Mouse (Mus musculus) hindbrain, embryonic 13.5 days (tissue): ENCODE measurements around the gene Fam19a2. TPM values are rescaled to one million over a fixed set of nuclear protein-coding genes. Genes with fewer than 3 reads are reported as not detected.
A peak's percentile ranks its signal among the peaks of the same experiment; 100 is the strongest.

Experiments used
- ATAC-seq: fragments of 200-750 bp; cut with Nextera tagmentation; 2 replicates; pipeline ENCODE4 v1.8.0; 2017; ENCODE audit warnings: moderate TSS enrichment; ENCODE audit not compliant: low FRiP score
- H3K27ac ChIP-seq: fragments of 300-500 bp; sonication (generic); 2 replicates; pipeline ENCODE4 v1.5.1; 2015; ENCODE audit warnings: inconsistent platforms, mild to moderate bottlenecking, moderate library complexity
- H3K27me3 ChIP-seq: fragments of 300-500 bp; sonication (generic); 2 replicates; pipeline ENCODE4 v1.6.1; 2015; ENCODE audit warnings: mild to moderate bottlenecking, inconsistent platforms
- H3K36me3 ChIP-seq: fragments of 300-500 bp; sonication (generic); 2 replicates; pipeline ENCODE4 v1.6.1; 2015; ENCODE audit warnings: mild to moderate bottlenecking, inconsistent platforms
- H3K4me1 ChIP-seq: fragments of 300-500 bp; sonication (generic); replicated peaks from 2 replicates; pipeline ENCODE4 v1.6.1; 2015; ENCODE audit warnings: inconsistent platforms
- H3K4me2 ChIP-seq: fragments of 300-500 bp; sonication (generic); 2 replicates; pipeline ENCODE4 v1.6.1; 2015; ENCODE audit warnings: inconsistent platforms, mild to moderate bottlenecking, moderate library complexity
- H3K4me3 ChIP-seq: fragments of 300-500 bp; sonication (generic); 2 replicates; pipeline ENCODE4 v1.5.1; 2015; ENCODE audit warnings: mild to moderate bottlenecking, inconsistent platforms
- H3K9ac ChIP-seq: fragments of 300-500 bp; sonication (generic); 2 replicates; pipeline ENCODE4 v1.6.1; 2015; ENCODE audit warnings: mild to moderate bottlenecking, inconsistent platforms
- H3K9me3 ChIP-seq: fragments of 300-500 bp; sonication (generic); 2 replicates; pipeline ENCODE4 v1.6.1; 2016; ENCODE audit warnings: inconsistent platforms
- WGBS: fragments of 180-500 bp; shearing (Covaris S2); methylation state at CpG from one replicate; pipeline ENCODE4 v1.1.7; 2015; 5-methylcytosine and 5-hydroxymethylcytosine counted together
- polyA plus RNA-seq: library from polyadenylated mRNA; unstranded; fragments of >200 nt; fragmentation: Nextera tagmentation; extraction: Ambion mirVana; gene quantifications from 2 replicates; pipeline ENCODE4 v1.2.1, GENCODE M21; 2015

The Fam19a2 gene
- polyA plus RNA-seq: 36.4 and 39.0 TPM in 2 replicates

GRCm38 (mm10) chr10:123263876-123264309, at the start of gene Fam19a2:
TSS of gene Fam19a2 (plus strand) at chr10:123263996.
- Histone ChIP-seq H3K36me3 (no peaks in the 10 kb centered on the region), H3K9me3 (no peaks in the 10 kb centered on the region), H3K4me1 (peaks cover 20% of the 10 kb centered on the region), H3K4me3 (peak within 1 kb of the TSS; percentile 65), H3K9ac (peak within 1 kb of the TSS; percentile 83), H3K27ac (peak within 1 kb of the TSS; percentile 83), H3K4me2 (peak within 1 kb of the TSS; percentile 87), H3K27me3 (peaks cover 23% of the 10 kb centered on the region; the same call in 1 of the 2 replicates)
- under 1% methylated on average over 12 of the region's 12 CpGs for WGBS
- peak; percentile 33 for ATAC-seq

- Histone ChIP-seq H3K27me3 (no peaks in the 10 kb centered on the region), H3K27ac (no peak overlapping the region), H3K4me3 (no peak overlapping the region), H3K4me2 (no peak overlapping the region), H3K4me1 (no peaks in the 10 kb centered on the region), H3K36me3 (no peaks in the 10 kb centered on the region), H3K9me3 (no peaks in the 10 kb centered on the region), H3K9ac (no peak overlapping the region)
- 94% methylated on average over 5 of the region's 5 CpGs for WGBS
- no peak for ATAC-seq
Observed at GRCm38 (mm10) chr10:123222785-123223184, 41.0 kb upstream of the Fam19a2 start.

DNA sequence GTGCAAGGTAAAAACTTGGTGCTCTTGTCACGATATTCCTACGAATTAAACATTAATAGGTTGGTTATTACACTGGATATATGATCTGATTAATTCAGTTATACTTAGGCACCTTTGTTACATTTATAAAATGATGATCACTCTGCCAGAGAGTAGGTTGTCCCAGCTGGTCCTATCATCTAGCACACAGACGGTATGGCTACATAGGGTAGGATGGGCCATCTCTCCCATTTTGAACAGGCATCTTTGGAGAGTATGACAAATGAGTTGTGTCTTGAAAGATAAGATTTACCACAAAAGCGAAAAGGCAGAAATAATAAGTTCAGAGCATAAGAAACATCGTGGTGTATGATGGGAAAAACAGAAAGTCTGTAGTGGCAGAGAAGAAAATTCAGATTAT, 34.4 kb upstream of the Fam19a2 start:
- H3K4me3 ChIP-seq: no peak overlapping the region
- no peak for ATAC-seq
- H3K9ac ChIP-seq: no peak overlapping the region
- H3K4me2 ChIP-seq: no peak overlapping the region
- no peaks in the 10 kb centered on the region for H3K4me1 ChIP-seq
- H3K36me3 ChIP-seq: no peaks in the 10 kb centered on the region
- H3K9me3 ChIP-seq: no peaks in the 10 kb centered on the region
- no peak overlapping the region for H3K27ac ChIP-seq
- WGBS: 92% methylated on average over 5 of the region's 5 CpGs
- no peaks in the 10 kb centered on the region for H3K27me3 ChIP-seq

DNA sequence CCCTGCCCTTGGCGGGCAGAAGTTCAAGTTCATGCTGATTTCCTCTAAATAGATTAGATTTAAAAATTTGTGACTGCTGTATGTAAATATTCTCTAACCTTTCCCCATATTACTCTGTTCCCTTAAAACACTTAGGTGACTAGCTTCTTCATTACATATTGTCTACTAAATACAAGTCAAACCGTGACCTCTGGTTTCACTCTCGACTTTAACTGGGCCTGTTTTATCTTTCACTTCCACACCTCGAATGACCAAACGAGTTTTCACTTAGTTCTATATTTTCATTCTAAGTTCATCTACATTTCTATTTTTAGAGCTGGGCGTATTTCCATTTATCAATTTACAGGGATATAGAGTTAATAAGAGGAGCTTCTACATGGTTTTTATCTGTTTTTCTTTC, 15.7 kb upstream of the Fam19a2 start:
- 0 out of 2 replicates have a peak, but pooled peaks cover 3% of the 10 kb centered on the region for H3K4me1 ChIP-seq
- no peaks in the 10 kb centered on the region for H3K9me3 ChIP-seq
- WGBS: 84% methylated on average over 6 of the region's 6 CpGs
- ATAC-seq: no peak
- H3K9ac ChIP-seq: no peak overlapping the region
- H3K36me3 ChIP-seq: no peaks in the 10 kb centered on the region
- H3K27ac ChIP-seq: no peak overlapping the region
- H3K4me3 ChIP-seq: no peak overlapping the region
- H3K27me3 ChIP-seq: no peaks in the 10 kb centered on the region
- no peak overlapping the region for H3K4me2 ChIP-seq

DNA sequence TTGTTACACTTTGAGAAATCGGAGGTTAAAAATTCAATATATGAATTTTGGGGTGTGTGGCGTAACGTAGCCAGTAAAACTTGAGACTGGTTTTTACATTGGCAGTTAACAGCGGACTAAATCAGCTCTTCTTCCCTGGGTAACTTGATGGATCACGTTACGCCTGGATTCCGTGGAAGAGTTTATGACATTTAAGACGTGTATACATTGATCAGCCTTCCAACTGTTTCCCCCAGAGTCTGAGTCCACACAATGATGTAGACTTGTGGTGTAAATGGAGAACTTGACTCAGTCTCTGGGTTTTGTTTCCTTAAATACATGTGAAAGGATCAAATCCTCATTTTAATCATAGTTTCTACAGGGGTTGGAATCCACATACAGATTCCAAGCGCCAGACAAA, 11.9 kb upstream of the Fam19a2 start:
- H3K9ac ChIP-seq: no peak overlapping the region
- WGBS: 84% methylated on average over 9 of the region's 9 CpGs
- no peak overlapping the region for H3K27ac ChIP-seq
- H3K36me3 ChIP-seq: no peaks in the 10 kb centered on the region
- H3K4me2 ChIP-seq: no peak overlapping the region
- no peak overlapping the region for H3K4me3 ChIP-seq
- ATAC-seq: no peak
- no peaks in the 10 kb centered on the region for H3K27me3 ChIP-seq
- H3K9me3 ChIP-seq: no peaks in the 10 kb centered on the region
- H3K4me1 ChIP-seq: peaks cover 3% of the 10 kb centered on the region; the same call in 1 of the 2 replicates

DNA sequence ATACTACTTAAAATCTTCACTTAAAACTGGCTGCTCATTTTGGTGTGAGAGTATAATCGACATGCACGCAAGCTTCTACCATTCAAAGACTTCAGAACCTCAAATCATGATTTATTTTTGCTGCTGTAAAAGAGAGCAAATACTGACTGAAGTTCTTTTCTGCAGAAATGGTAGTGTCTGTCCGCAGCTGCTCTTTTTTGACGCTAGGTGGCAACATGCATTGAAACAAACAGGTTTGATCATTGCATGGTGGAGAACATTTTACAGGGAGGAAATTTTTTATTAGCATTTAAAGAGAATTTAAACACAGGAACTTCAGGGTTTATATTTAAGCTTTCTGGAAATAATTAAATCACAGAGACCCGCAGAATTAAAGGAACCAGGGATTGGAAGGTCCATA, 9.5 kb upstream of the Fam19a2 start:
- peaks cover 3% of the 10 kb centered on the region; the same call in 1 of the 2 replicates for H3K4me1 ChIP-seq
- no peaks in the 10 kb centered on the region for H3K27me3 ChIP-seq
- H3K9me3 ChIP-seq: no peaks in the 10 kb centered on the region
- H3K4me3 ChIP-seq: no peak overlapping the region
- no peak overlapping the region for H3K9ac ChIP-seq
- H3K27ac ChIP-seq: no peak overlapping the region
- no peak for ATAC-seq
- WGBS: 39% methylated on average over 5 of the region's 5 CpGs
- no peaks in the 10 kb centered on the region for H3K36me3 ChIP-seq
- no peak overlapping the region for H3K4me2 ChIP-seq

GRCm38 (mm10) chr10:123255674-123256348, 8.0 kb upstream of the Fam19a2 start:
- H3K9me3 ChIP-seq: no peaks in the 10 kb centered on the region
- no peak overlapping the region for H3K9ac ChIP-seq
- 83% methylated on average over 7 of the region's 7 CpGs for WGBS
- no peaks in the 10 kb centered on the region for H3K36me3 ChIP-seq
- no peak overlapping the region for H3K4me2 ChIP-seq
- no peaks in the 10 kb centered on the region; the same call in 1 of the 2 replicates for H3K4me1 ChIP-seq
- no peak for ATAC-seq
- no peak overlapping the region for H3K27ac ChIP-seq
- H3K4me3 ChIP-seq: no peak overlapping the region
- H3K27me3 ChIP-seq: peaks cover 7% of the 10 kb centered on the region; the same call in 1 of the 2 replicates

GRCm38 (mm10) chr10:123264461-123265191, 830 bp downstream of the Fam19a2 start:
- Histone ChIP-seq H3K9ac (peak overlapping the region; percentile 83), H3K27ac (peak overlapping the region; percentile 83), H3K27me3 (peaks cover 23% of the 10 kb centered on the region; the same call in 1 of the 2 replicates), H3K36me3 (no peaks in the 10 kb centered on the region), H3K4me1 (peaks cover 20% of the 10 kb centered on the region), H3K4me2 (peak overlapping the region; percentile 87), H3K9me3 (no peaks in the 10 kb centered on the region), H3K4me3 (peak overlapping the region; percentile 65)
- under 1% methylated on average over 83 of the region's 84 CpGs for WGBS
- ATAC-seq: peak; percentile 68

GRCm38 (mm10) chr10:123265241-123265790, 1.5 kb downstream of the Fam19a2 start:
- peak overlapping the region; percentile 83 for H3K9ac ChIP-seq
- WGBS: 1% methylated on average over 49 of the region's 50 CpGs
- H3K4me3 ChIP-seq: peak overlapping the region; percentile 65
- H3K4me2 ChIP-seq: peak overlapping the region; percentile 87
- H3K36me3 ChIP-seq: no peaks in the 10 kb centered on the region
- no peaks in the 10 kb centered on the region for H3K9me3 ChIP-seq
- H3K27ac ChIP-seq: peak overlapping the region; percentile 83
- peaks cover 21% of the 10 kb centered on the region; the same call in 1 of the 2 replicates for H3K27me3 ChIP-seq
- H3K4me1 ChIP-seq: peaks cover 20% of the 10 kb centered on the region
- ATAC-seq: peak; percentile 58

DNA sequence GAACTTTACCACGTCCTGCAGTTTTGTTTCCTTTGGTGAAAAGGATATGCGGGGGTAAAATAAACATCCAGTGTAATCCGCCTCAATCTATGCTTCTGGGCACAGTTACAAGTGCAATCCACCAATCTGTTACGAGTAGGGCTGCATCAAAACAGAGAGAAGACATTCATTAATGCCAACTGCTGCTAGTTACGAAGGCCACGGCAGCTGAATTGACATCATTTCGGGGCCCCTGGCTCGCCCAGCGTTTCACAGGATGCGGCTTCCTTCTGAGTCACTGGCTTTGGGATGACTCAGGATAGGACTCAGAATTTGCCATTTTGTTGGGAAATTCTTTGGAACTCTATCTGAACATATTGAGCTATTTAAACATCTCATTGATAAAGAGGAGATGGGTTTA, 4.8 kb downstream of the Fam19a2 start:
- no peak for ATAC-seq
- H3K9ac ChIP-seq: no peak overlapping the region; the same call in 1 of the 2 replicates
- H3K27me3 ChIP-seq: peaks cover 11% of the 10 kb centered on the region; the same call in 1 of the 2 replicates
- H3K36me3 ChIP-seq: no peaks in the 10 kb centered on the region
- H3K9me3 ChIP-seq: no peaks in the 10 kb centered on the region
- 73% methylated on average over 10 of the region's 10 CpGs for WGBS
- H3K4me2 ChIP-seq: peak overlapping the region; percentile 87
- H3K27ac ChIP-seq: no peak overlapping the region
- peaks cover 20% of the 10 kb centered on the region for H3K4me1 ChIP-seq
- H3K4me3 ChIP-seq: peak overlapping the region; percentile 65; the same call in 1 of the 2 replicates

- H3K27me3 ChIP-seq: no peaks in the 10 kb centered on the region
- H3K9me3 ChIP-seq: no peaks in the 10 kb centered on the region
- no peak overlapping the region for H3K9ac ChIP-seq
- H3K4me2 ChIP-seq: no peak overlapping the region
- no peak overlapping the region for H3K27ac ChIP-seq
- H3K4me1 ChIP-seq: no peaks in the 10 kb centered on the region
- no peak for ATAC-seq
- H3K36me3 ChIP-seq: no peaks in the 10 kb centered on the region
- WGBS: 69% methylated on average over 11 of the region's 11 CpGs
- H3K4me3 ChIP-seq: no peak overlapping the region
Observed at GRCm38 (mm10) chr10:123274554-123274953, 10.8 kb downstream of the Fam19a2 start.

DNA sequence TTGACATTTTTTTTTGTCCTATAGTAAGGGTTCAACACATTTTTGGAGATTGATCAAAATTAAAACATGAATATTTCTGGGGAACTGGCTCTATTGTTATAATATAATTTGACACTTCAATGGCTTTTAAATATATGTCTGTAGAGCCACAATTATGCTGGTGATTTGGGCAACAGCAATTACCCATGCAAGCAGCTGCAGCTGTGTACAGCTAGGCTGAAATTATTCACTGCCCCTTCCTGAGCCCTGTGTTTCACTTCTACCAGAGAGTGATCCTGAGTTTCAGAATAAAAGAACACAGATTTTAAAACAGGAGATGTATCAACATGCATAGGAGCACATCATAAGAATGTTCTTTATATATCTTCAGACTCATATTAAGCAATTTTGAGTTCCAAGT, 43.5 kb downstream of the Fam19a2 start:
- Histone ChIP-seq H3K27me3 (no peaks in the 10 kb centered on the region), H3K4me3 (no peak overlapping the region), H3K27ac (no peak overlapping the region), H3K4me1 (no peaks in the 10 kb centered on the region), H3K9ac (no peak overlapping the region), H3K36me3 (no peaks in the 10 kb centered on the region), H3K9me3 (no peaks in the 10 kb centered on the region), H3K4me2 (no peak overlapping the region)
- no peak for ATAC-seq
